Mouse (Mus musculus): ENCODE data around the gene Pdgfc.

GRCm38 (mm10) chr3:81037312-81037859 is 1.2 kb downstream of the Pdgfc start:
- no peak for TF ChIP-seq CHD2 (IDR thresholded peaks at IDR 0.05; ENCODE audit: low read depth, low read length)
- TF ChIP-seq HCFC1 (IDR thresholded peaks at IDR 0.05; ENCODE audit: borderline replicate concordance, insufficient read depth, low read length), result no peak
- TF ChIP-seq ZNF384 (IDR thresholded peaks at IDR 0.05; ENCODE audit: low read depth, low read length), result no peak
- no peak for TF ChIP-seq ZC3H11A (IDR thresholded peaks at IDR 0.05; ENCODE audit: borderline replicate concordance, low read depth, low read length)
